Mouse (Mus musculus) thymus, adult 2 months (tissue): ENCODE measurements around the gene Gm21704.
"Not testable (repeated sequence)": the region's sequence is repeated elsewhere in the genome, so short reads cannot be mapped to it uniquely, and the experiment has no call there.

Source experiments
- CTCF ChIP-seq: fragments of 200-500 bp; IDR thresholded peaks from 2 replicates; pipeline ENCODE4 v1.5.1; 2012; ENCODE audit warnings: mild to moderate bottlenecking, control low read depth, low read length, moderate library complexity, borderline replicate concordance; ENCODE audit not compliant: control insufficient read depth, poor library complexity, insufficient read depth; ENCODE audit errors: extremely low read depth
- POLR2A ChIP-seq: fragments of 200-500 bp; IDR thresholded peaks from 2 replicates; pipeline ENCODE4 v1.6.1; 2012; ENCODE audit warnings: mild to moderate bottlenecking, low read length, control low read depth, moderate library complexity; ENCODE audit not compliant: control insufficient read depth, poor library complexity, insufficient read depth; ENCODE audit errors: extremely low read depth

DNA sequence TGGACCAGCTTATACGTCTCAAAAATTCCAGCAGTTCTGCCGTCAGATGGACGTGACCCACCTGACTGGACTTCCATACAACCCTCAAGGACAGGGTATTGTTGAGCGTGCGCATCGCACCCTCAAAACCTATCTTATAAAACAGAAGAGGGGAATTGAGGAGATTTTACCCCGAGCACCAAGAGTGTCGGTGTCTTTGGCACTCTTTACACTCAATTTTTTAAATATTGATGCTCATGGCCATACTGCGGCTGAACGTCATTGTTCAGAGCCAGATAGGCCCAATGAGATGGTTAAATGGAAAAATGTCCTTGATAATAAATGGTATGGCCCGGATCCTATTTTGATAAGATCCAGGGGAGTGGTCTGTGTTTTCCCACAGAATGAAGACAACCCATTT, 69.3 kb downstream of the Gm21704 start:
- not testable (repeated sequence) for TF ChIP-seq POLR2A, CTCF
